Mouse (Mus musculus) embryonic facial prominence, embryonic 14.5 days (tissue): ENCODE data around the gene Dennd4b. TPM values are rescaled to one million over a fixed set of nuclear protein-coding genes. Genes with fewer than 3 reads are reported as not detected.

Source experiments
- ATAC-seq: fragments of 200-750 bp; cut with Nextera tagmentation; 2 replicates; pipeline ENCODE4 v1.8.0; 2017; ENCODE audit warnings: low read depth, moderate number of reproducible peaks, moderate TSS enrichment
- DNase-seq: peaks from one replicate; pipeline ENCODE4 v3.0.0-alpha.2; 2015; ENCODE audit warnings: low spot score
- H3K27ac ChIP-seq: fragments of 300-500 bp; sonication (generic); replicated peaks from 2 replicates; pipeline ENCODE4 v1.5.1; 2014; ENCODE audit warnings: low read depth, mild to moderate bottlenecking, low read length, moderate library complexity
- H3K27me3 ChIP-seq: fragments of 300-500 bp; sonication (generic); replicated peaks from 2 replicates; pipeline ENCODE4 v1.6.1; 2014; ENCODE audit warnings: low read length; ENCODE audit not compliant: control insufficient read depth, insufficient read depth
- H3K36me3 ChIP-seq: fragments of 300-500 bp; sonication (generic); 2 replicates; pipeline ENCODE4 v1.6.1; 2014; ENCODE audit warnings: low read length, mixed read lengths; ENCODE audit not compliant: control insufficient read depth, insufficient read depth
- H3K4me1 ChIP-seq: fragments of 300-500 bp; sonication (generic); 2 replicates; pipeline ENCODE4 v1.6.1; 2014; ENCODE audit warnings: antibody characterized with exemption, low read length; ENCODE audit not compliant: control insufficient read depth, insufficient read depth
- H3K4me2 ChIP-seq: fragments of 300-500 bp; sonication (generic); 2 replicates; pipeline ENCODE4 v1.6.1; 2014; ENCODE audit warnings: low read depth, mild to moderate bottlenecking, low read length, moderate library complexity, mixed read lengths
- H3K4me3 ChIP-seq: fragments of 300-500 bp; sonication (generic); 2 replicates; pipeline ENCODE4 v1.5.1; 2014; ENCODE audit warnings: low read depth, mild to moderate bottlenecking, low read length
- H3K9ac ChIP-seq: fragments of 300-500 bp; sonication (generic); 2 replicates; pipeline ENCODE4 v1.6.1; 2014; ENCODE audit warnings: low read depth, mild to moderate bottlenecking, low read length, moderate library complexity, mixed read lengths
- H3K9me3 ChIP-seq: fragments of 300-500 bp; sonication (generic); 2 replicates; pipeline ENCODE4 v1.6.1; 2016; ENCODE audit warnings: low read length; ENCODE audit not compliant: control insufficient read depth
- WGBS: fragments of 180-500 bp; shearing (Covaris S2); extraction: QIAGEN DNeasy Blood & Tissue Kit; methylation state at CpG from one replicate; pipeline ENCODE4 v1.1.7; 2014; 5-methylcytosine and 5-hydroxymethylcytosine counted together
- polyA plus RNA-seq: library from polyadenylated mRNA; unstranded; fragments of >200 nt; fragmentation: Nextera tagmentation; extraction: Ambion mirVana; gene quantifications from 2 replicates; pipeline ENCODE4 v1.2.1, GENCODE M21; 2014

Gene Dennd4b
- 4.1 and 4.7 TPM in 2 replicates for polyA plus RNA-seq

DNA sequence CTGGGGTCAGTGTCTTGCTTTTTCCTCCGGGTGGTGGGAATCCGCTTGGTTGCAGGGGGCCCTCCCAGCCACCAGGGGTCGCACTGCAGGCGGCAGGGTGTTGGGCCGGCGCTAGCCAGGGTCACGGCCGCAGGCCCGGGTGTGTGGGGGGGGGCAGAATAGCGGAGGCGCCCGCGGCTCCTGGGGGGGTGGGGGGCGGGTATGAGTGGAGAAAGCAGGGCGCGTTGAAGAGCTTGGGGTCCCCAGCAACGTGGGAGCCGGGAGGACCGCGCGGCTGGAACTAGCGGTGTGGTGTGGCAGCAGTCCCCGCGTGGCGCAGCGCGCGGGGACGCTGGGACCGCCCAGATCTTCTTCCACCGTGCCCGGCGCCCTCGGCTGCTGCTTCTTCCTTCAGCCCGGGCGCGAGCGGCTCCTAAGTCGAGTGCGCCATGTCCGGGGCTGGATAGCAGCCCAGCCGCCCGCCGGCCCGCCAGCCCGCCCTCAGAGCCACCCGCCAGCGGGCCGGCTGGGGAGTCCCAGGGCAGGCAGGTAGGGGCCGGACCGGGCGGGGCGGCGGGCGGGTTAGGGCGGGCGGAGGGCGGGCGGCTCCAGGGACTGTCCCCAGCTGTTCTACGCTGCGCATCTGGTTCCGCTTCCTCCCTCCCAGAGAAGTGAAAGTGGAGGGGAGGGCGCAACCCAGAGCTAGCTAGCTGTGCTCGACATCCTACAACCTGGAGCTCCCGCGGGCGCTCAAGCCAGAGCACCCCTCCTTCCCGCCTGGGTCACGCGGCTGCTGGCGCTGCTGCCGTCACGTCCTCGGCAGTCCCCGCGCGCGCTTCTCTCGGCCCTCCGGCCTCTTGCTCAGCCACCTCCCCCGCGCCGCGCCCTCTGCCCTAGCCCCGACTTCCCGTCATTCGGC, at the start of gene Dennd4b:
Dennd4b (plus strand) TSS at position 152 of the 898 bp plus-strand sequence.
- peak within 1 kb of the TSS; percentile 82 for H3K4me2 ChIP-seq
- no peaks in the 10 kb centered on the region for H3K9me3 ChIP-seq
- DNase-seq, result peak; percentile 92
- WGBS, result 0% methylated on average over 16 of the region's 87 CpGs
- ATAC-seq, result peak; percentile 91
- peaks cover 45% of the 10 kb centered on the region for H3K36me3 ChIP-seq
- H3K27ac ChIP-seq, result peak within 1 kb of the TSS; percentile 97
- H3K4me1 ChIP-seq, result peaks cover 10% of the 10 kb centered on the region
- H3K4me3 ChIP-seq, result peak within 1 kb of the TSS; percentile 86
- H3K9ac ChIP-seq, result peak within 1 kb of the TSS; percentile 87
- H3K27me3 ChIP-seq, result no peaks in the 10 kb centered on the region

DNA sequence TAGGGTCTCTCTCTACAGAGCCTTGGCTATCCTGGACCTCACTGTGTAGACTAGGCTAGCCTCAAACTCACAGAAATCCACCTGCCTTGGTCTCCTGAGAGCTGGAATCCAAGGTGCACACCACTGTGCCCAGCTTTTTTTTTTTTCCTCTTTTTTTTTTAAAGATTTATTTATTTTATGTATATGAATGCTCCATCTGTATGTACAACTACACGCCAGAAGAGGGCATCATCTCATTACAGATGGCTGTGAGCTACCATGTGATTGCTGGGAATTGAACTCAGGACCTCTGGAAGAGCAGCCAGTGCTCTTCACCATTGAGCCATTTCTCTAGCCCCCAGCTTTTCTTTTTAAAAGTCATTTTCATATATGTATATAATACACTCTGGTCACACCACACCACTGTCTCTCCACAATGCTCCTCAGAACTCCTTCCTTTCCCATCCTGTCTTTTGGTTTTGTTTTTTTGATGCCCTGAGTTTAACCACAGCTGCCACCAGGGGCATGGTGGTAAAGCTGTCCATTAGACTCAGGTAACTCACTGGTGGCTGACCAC, 49.1 kb upstream of the Dennd4b start:
- no peak overlapping the region for H3K4me3 ChIP-seq
- ATAC-seq, result no peak
- WGBS, result 46% methylated on average over 1 of the region's 1 CpGs

DNA sequence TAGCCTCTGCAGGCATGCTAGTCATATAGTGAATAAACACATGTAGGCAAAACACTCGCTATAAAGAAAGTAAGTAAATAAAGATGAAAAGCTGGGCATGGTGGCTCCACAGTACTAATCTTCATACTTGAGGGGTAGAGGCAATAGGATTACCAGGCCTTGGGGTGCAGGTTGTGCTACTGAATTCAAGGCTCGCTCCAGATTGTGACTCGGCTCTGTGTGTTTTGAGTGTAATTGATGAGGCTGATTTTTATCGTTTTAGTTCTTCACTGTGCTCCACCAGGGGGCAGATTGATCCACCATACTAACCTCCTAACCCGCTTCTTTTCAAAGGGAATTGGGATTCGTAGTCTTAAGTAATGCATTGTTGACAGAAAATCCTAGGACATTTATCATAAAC, 44.9 kb upstream of the Dennd4b start:
- H3K9me3 ChIP-seq, result no peaks in the 10 kb centered on the region
- peaks cover 25% of the 10 kb centered on the region for H3K36me3 ChIP-seq
- H3K4me1 ChIP-seq, result peaks cover 15% of the 10 kb centered on the region
- H3K27ac ChIP-seq, result peak overlapping the region; percentile 71
- WGBS, result 12% methylated on average over 6 of the region's 6 CpGs
- ATAC-seq (peak; percentile 60; the same call in 1 of the 2 replicates), DNase-seq (peak; percentile 78)
- H3K27me3 ChIP-seq, result no peaks in the 10 kb centered on the region
- peak overlapping the region; percentile 69 for H3K9ac ChIP-seq
- H3K4me2 ChIP-seq, result peak overlapping the region; percentile 63
- peak overlapping the region; percentile 49 for H3K4me3 ChIP-seq

More for the DNA sequence above, 49.1 kb upstream of the Dennd4b start:
- Histone ChIP-seq H3K4me2 (no peak overlapping the region), H3K27ac (no peak overlapping the region), H3K27me3 (no peaks in the 10 kb centered on the region), H3K9ac (no peak overlapping the region), H3K9me3 (no peaks in the 10 kb centered on the region), H3K36me3 (peaks cover 19% of the 10 kb centered on the region), H3K4me1 (peaks cover 21% of the 10 kb centered on the region)
- DNase-seq, result no peak

DNA sequence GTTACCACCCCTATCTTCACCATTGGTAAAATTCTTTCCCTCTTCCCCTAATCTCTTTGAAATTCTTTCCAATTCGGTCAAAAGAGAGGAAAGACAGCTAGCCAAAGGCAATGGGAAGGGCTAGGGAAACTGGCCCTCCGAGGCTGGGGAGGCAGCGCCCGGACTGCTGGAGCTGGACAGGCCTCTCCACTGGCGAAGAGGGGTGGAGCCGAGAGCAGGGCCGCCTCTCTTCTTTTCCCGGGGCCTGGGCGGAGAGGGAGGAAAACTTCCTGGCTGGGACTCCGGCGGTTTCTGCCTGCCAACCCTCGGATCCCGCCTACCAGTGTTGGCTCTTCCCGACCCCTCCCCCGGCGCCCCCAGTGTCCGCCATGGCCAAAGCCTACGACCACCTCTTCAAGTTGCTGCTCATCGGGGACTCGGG, 44.4 kb upstream of the Dennd4b start:
- under 1% methylated on average over 9 of the region's 20 CpGs for WGBS

DNA sequence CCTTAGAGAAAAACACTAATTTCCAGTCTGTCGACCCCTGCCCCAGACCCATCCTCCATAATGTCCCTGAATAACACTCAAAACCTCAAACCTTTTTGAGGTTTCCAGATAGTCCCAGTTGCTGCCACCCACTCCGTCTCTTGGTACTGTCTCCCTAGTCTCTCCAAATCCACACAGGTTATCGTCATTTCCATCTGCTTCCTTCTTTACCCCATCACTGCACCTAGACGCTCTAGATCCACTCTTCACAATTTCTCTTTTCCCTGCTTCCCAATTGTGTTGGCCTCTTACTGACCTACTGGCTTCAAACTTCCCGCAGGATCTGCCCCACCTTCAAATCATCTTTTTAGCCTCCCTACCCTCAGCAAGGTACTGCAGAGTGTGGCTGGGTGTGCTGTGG, 43.9 kb upstream of the Dennd4b start:
- Histone ChIP-seq H3K4me1 (peaks cover 15% of the 10 kb centered on the region), H3K27me3 (no peaks in the 10 kb centered on the region), H3K4me2 (peak overlapping the region; percentile 63), H3K9ac (peak overlapping the region; percentile 69), H3K36me3 (peaks cover 29% of the 10 kb centered on the region), H3K27ac (peak overlapping the region; percentile 71; the same call in 1 of the 2 replicates), H3K9me3 (no peaks in the 10 kb centered on the region), H3K4me3 (peak overlapping the region; percentile 49)
- WGBS, result 20% methylated on average over 5 of the region's 5 CpGs
- ATAC-seq (no peak), DNase-seq (no peak)

More for the DNA sequence above, 44.4 kb upstream of the Dennd4b start:
- peaks cover 29% of the 10 kb centered on the region for H3K36me3 ChIP-seq
- ATAC-seq, result peak; percentile 85
- DNase-seq, result peak; percentile 87
- H3K27ac ChIP-seq, result peak overlapping the region; percentile 71
- H3K27me3 ChIP-seq, result no peaks in the 10 kb centered on the region
- H3K9me3 ChIP-seq, result no peaks in the 10 kb centered on the region
- peak overlapping the region; percentile 69 for H3K9ac ChIP-seq
- peak overlapping the region; percentile 49 for H3K4me3 ChIP-seq
- H3K4me1 ChIP-seq, result peaks cover 15% of the 10 kb centered on the region
- peak overlapping the region; percentile 63 for H3K4me2 ChIP-seq

DNA sequence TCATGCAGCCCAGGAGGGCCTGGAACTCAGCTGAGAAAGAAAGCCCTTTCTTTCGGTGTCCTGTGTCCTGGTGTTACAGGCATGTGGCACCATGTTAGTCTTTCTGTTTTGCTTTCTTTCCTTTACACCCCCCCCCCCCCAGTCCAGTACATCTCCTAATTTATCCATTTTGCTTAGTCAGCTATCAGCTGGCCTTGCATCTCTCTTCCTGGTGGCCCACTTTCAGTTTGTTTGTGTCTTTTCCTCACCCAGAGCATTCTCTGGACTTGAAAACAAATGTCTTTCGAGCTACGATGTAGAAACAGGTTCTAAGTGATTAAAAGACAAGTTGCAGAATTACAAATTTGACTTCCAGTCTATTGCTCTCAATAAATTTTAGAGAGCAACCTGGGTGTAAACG, 42.5 kb upstream of the Dennd4b start:
- H3K4me2 ChIP-seq, result 0 out of 2 replicates have a peak overlapping the region, but pooled peaks have one; percentile 63
- WGBS, result 89% methylated on average over 4 of the region's 4 CpGs

DNA sequence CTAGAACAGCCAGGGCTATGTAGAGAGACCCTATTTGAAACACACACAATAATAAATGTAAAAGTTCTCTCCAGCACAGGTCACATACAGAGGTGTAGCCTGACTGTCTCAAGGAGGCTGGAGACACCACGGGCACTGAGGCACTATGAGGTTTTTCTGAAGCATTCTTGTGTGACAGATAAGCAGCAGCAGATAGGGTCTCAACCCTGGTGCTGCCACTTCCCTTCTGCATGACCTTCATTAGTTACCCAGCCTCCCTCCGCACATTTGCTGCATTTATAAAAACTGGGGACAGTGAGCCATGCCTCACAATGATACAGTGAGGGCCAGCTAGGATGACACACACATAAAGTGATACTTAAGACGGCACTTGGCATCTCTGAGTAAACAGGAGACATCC, 42.0 kb upstream of the Dennd4b start:
- Histone ChIP-seq H3K4me3 (no peak overlapping the region), H3K4me2 (no peak overlapping the region), H3K27ac (no peak overlapping the region), H3K36me3 (peaks cover 29% of the 10 kb centered on the region), H3K27me3 (no peaks in the 10 kb centered on the region), H3K9ac (no peak overlapping the region), H3K4me1 (peaks cover 15% of the 10 kb centered on the region), H3K9me3 (no peaks in the 10 kb centered on the region)
- 75% methylated on average over 3 of the region's 3 CpGs for WGBS
- ATAC-seq (no peak), DNase-seq (no peak)

More for the DNA sequence above, 42.5 kb upstream of the Dennd4b start:
- Histone ChIP-seq H3K36me3 (peaks cover 29% of the 10 kb centered on the region), H3K27ac (no peak overlapping the region), H3K27me3 (no peaks in the 10 kb centered on the region), H3K9ac (no peak overlapping the region), H3K4me1 (peaks cover 15% of the 10 kb centered on the region), H3K9me3 (no peaks in the 10 kb centered on the region), H3K4me3 (no peak overlapping the region)
- no peak for ATAC-seq
- DNase-seq, result no peak

DNA sequence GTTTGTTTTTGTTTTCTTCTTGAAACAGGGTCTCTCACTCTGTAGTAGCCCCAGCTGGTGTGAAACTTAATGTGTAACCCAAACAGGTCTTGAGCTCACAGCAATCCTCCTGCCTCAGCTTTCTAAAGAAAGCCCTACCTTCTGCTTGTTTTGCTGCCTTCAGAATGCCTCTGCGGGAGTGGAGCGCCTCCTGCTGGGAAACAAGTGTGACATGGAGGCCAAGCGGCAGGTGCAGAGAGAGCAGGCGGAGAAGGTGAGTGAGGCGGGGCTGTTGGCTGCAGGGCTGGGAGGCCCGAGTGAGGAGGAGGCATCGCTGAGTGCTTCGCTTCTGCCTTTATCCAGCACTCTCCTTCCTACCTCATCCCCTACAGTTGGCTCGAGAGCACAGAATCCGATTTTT, 40.7 kb upstream of the Dennd4b start:
- no peak overlapping the region for H3K27ac ChIP-seq
- 86% methylated on average over 10 of the region's 10 CpGs for WGBS
- H3K4me1 ChIP-seq, result peaks cover 15% of the 10 kb centered on the region
- no peaks in the 10 kb centered on the region for H3K27me3 ChIP-seq
- no peak overlapping the region for H3K9ac ChIP-seq
- H3K4me3 ChIP-seq, result no peak overlapping the region
- DNase-seq (no peak), ATAC-seq (no peak)
- peaks cover 29% of the 10 kb centered on the region for H3K36me3 ChIP-seq
- no peak overlapping the region for H3K4me2 ChIP-seq
- no peaks in the 10 kb centered on the region for H3K9me3 ChIP-seq
